Mouse (Mus musculus): Measurements from ENCODE around the gene Flrt1. TPM values are rescaled to one million over a fixed set of nuclear protein-coding genes. Genes with fewer than 3 reads are reported as not detected.

Flrt1 gene
- polyA plus RNA-seq, 1 experiment, result not detected

DNA sequence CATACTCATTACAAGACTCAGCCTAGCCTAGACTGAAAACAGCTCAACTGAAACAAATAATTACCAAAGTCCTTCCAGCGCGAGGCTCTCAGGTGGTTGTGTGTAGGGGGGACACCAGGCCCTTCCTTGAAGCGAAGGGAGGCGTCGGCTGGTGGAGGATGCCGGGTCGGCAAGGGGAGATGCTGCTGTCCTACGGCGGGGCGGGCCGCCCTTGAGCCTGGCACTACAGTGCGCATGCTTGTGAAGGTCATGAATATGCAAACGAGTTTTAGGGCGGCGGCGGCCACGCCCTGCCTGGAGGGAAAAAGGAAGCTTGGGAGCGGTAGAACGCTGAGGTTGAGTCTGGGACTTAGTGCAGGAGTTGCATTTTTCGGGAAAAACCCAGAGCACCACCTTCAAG is 38.3 kb upstream of the Flrt1 start:
- TF ChIP-seq CTCF (IDR thresholded peaks at IDR 0.05; ENCODE audit: low read depth, low read length) (no peak), POLR2A (IDR thresholded peaks at IDR 0.05; ENCODE audit: borderline replicate concordance, low read depth, low read length) (no peak)
- Histone ChIP-seq H3K4me3 (ENCODE audit: insufficient read depth, low read length) (peak overlapping the region; percentile 46), H3K4me1 (ENCODE audit: control insufficient read depth, insufficient read depth, low read length) (peaks cover 7% of the 10 kb centered on the region), H3K27ac (ENCODE audit: insufficient read depth, low read depth, low read length) (no peak overlapping the region)

DNA sequence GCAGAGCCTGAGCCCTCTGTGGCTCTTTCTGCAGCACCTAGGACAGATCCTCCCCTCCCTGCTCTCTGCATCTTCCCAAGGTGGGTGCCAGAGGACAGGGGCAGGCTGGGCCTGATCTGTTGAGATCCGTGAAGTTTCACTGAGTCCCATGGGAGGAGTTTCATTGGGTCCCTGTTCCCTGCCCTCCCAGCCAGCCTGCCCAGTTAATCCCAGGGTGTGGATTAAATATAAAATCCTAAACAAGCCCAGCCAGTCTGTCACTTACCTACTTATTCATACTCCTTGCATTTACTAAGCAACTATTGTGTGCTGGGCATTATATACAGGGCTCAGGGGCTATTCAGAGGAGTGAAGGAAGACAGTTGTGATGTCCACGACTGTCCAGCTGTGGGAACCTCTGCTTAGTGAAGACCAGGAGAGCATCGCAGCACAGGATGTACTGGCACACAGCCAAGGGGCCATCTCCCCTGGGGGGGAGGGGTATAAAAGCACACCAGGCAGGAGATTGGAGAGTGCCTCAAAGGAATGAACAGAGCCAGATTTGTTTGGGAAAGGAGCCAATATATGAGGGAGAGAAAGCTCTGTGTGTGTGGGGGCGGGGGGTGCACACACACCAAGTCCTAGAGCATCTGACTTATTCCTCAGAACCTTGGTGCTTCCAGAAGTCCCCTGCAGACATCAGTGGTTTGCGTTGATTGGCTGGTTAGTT is 36.8 kb upstream of the Flrt1 start:
- H3K27ac ChIP-seq (ENCODE audit: insufficient read depth, low read depth, low read length), result no peak overlapping the region
- H3K4me3 ChIP-seq (ENCODE audit: insufficient read depth, low read length), result no peak overlapping the region
- TF ChIP-seq POLR2A (IDR thresholded peaks at IDR 0.05; ENCODE audit: borderline replicate concordance, low read depth, low read length) (no peak), CTCF (IDR thresholded peaks at IDR 0.05; ENCODE audit: low read depth, low read length) (no peak)
- peaks cover 7% of the 10 kb centered on the region for H3K4me1 ChIP-seq (ENCODE audit: control insufficient read depth, insufficient read depth, low read length)

DNA sequence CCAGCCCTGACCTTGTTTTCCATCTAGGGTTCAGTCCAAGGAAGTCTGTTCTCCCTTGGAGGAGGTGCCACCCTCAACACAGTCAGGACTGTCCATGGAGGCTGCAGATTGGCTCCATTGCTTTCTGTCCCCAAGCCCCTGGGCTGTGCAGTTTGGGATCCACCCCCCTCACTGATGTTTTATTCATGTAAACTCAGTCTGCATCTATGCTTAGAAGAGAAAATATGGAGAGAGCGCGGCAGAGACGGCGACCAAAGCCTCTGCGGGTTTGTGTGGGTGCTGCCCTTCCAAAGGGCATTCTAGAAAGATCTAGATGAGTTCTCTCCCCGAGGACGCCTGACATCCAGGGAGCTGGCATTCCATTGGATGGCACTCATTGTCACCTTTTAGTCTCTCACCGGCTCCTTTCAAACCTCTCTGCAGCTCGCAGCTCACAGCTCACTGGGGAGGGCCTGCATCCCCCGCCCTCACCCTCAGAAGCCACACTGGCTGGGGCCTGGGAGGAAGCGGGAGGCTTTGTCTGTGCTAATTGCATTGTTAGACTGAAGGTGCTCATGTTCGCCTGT is 35.4 kb upstream of the Flrt1 start:
- no peak overlapping the region for H3K27ac ChIP-seq (ENCODE audit: insufficient read depth, low read depth, low read length)
- no peak for TF ChIP-seq POLR2A (IDR thresholded peaks at IDR 0.05; ENCODE audit: borderline replicate concordance, low read depth, low read length)
- TF ChIP-seq CTCF (IDR thresholded peaks at IDR 0.05; ENCODE audit: low read depth, low read length), result no peak
- no peak overlapping the region for H3K4me3 ChIP-seq (ENCODE audit: insufficient read depth, low read length)
- peaks cover 7% of the 10 kb centered on the region for H3K4me1 ChIP-seq (ENCODE audit: control insufficient read depth, insufficient read depth, low read length)

DNA sequence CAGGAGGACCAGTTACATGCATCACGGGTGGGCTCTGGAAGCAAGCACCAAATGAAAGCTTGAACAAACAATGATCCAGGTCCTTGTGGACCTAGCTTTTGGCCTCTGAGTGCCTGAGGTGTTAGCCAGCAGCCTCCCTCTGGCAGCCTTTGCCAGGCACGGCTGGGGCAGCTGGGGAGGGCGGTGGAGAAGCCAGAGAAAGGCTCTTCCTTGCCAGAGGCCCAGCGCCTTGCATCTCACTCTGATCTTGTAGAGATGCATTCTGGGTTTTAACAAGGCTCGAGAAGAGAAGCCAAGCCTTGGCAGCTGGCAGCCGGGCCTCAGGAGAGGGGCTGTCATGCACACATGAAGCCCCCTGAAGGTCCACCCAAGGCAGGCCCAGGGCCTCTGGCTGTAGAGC is 34.8 kb upstream of the Flrt1 start:
- Histone ChIP-seq H3K4me1 (ENCODE audit: control insufficient read depth, insufficient read depth, low read length) (peaks cover 7% of the 10 kb centered on the region), H3K27ac (ENCODE audit: insufficient read depth, low read depth, low read length) (no peak overlapping the region), H3K4me3 (ENCODE audit: insufficient read depth, low read length) (no peak overlapping the region)
- TF ChIP-seq CTCF (IDR thresholded peaks at IDR 0.05; ENCODE audit: low read depth, low read length), result no peak

DNA sequence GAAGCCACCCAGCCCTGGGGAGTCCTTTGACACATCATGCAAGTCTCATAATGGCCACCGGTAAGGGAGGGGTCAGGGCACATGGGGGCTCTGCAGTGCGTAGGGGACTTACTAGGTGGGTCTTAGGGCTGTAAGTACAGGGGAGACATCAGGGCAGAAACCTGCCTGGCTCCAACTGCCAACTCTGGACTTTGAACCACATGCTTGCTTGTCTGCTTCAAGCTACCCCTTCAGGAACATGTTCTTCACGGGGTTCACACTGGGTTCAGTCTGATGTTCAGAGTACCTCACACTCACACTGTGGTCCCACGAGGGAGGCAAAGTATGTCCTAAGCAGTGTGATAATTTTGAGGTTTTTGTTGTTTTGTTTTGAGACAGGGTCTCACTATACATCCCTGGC is 33.8 kb upstream of the Flrt1 start:
- TF ChIP-seq POLR2A (IDR thresholded peaks at IDR 0.05; ENCODE audit: borderline replicate concordance, low read depth, low read length) (no peak), CTCF (IDR thresholded peaks at IDR 0.05; ENCODE audit: low read depth, low read length) (no peak)

DNA sequence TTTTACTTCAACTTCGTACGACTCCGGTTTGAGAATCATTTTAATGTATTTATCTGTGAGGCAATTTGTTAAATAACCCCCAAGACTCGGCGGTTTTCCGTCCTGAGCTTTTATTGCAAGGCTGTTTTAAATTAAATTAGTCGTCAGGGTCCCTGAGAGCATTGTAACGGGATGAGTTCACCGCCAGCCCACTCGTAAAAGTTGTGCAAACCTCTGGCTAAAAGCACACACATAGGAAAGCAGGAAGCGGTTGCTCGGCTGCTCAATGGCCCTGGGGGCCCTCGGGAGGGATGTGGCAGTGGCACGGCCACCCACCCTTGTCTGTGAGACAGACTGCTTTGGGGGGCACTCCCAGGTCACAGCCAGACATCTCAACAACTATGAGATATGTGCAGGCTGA is 32.8 kb upstream of the Flrt1 start:
- TF ChIP-seq POLR2A (IDR thresholded peaks at IDR 0.05; ENCODE audit: borderline replicate concordance, low read depth, low read length), result no peak
- no peak for TF ChIP-seq CTCF (IDR thresholded peaks at IDR 0.05; ENCODE audit: low read depth, low read length)

More for the DNA sequence above, 33.8 kb upstream of the Flrt1 start:
- Histone ChIP-seq H3K4me3 (ENCODE audit: insufficient read depth, low read length) (no peak overlapping the region), H3K4me1 (ENCODE audit: control insufficient read depth, insufficient read depth, low read length) (peaks cover 7% of the 10 kb centered on the region), H3K27ac (ENCODE audit: insufficient read depth, low read depth, low read length) (no peak overlapping the region)

DNA sequence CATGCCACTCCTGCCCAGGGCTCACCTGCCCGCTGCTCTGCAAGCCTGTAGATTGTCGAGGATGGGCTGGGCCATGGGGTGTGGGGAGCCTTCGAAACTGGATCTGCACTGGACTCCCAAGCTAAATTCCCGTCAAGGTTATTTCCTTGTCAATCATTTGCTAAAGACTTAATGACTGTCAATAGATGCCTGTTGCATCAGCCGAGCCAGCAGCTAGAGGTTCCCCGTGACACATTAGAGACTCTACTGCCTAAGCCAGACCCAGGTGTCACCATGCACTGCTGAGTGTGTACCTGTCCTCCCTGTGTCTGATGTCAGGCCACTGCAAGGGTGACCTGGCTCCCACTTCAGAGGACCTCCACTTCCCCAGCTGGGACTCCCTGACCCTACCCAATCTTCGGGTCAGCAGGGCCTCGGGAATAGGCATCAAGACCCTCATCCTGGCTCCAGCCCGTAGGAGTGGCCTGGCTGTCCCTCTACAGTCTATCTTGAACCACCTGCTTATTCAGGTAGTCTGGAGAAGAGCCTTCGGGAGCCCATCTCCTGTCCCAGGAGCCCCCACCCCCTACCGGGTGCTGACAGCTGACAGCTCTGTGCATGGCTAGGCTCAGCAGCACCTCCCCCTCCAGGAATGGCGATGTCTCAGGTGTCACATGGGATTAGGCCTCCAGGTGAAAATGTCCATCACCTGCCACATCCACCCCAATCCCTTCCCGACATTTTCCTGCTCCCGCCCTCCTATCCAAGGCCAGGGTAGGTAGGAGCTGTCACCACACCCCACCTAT is 31.4 kb upstream of the Flrt1 start:
- Histone ChIP-seq H3K4me1 (ENCODE audit: control insufficient read depth, insufficient read depth, low read length) (no peaks in the 10 kb centered on the region), H3K4me3 (ENCODE audit: insufficient read depth, low read length) (no peak overlapping the region), H3K27ac (ENCODE audit: insufficient read depth, low read depth, low read length) (no peak overlapping the region)
- TF ChIP-seq POLR2A (IDR thresholded peaks at IDR 0.05; ENCODE audit: borderline replicate concordance, low read depth, low read length), result no peak

More for the DNA sequence above, 32.8 kb upstream of the Flrt1 start:
- Histone ChIP-seq H3K27ac (ENCODE audit: insufficient read depth, low read depth, low read length) (no peak overlapping the region), H3K4me1 (ENCODE audit: control insufficient read depth, insufficient read depth, low read length) (no peaks in the 10 kb centered on the region), H3K4me3 (ENCODE audit: insufficient read depth, low read length) (no peak overlapping the region)

DNA sequence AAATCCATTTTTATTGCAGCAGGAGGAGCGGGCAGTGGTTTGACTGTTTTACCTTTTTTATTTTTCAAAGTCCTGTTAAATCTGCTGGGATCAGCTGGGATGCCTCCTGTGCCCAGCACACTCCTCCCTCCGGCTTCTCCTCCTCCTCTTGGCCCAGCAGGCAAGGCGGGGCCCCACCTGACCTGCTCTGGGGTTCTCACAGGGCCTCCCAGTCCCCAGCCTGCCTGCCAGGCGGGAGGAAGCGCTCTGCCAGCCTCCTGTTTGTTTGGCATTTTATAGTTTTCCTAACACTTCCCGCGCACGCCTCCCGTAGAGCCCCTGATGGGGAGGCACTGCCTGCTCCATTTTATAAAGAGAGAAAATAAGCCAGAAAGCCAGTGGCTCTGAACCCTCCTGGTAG is 30.5 kb upstream of the Flrt1 start:
- Histone ChIP-seq H3K4me3 (ENCODE audit: insufficient read depth, low read length) (no peak overlapping the region), H3K27ac (ENCODE audit: insufficient read depth, low read depth, low read length) (no peak overlapping the region), H3K4me1 (ENCODE audit: control insufficient read depth, insufficient read depth, low read length) (no peaks in the 10 kb centered on the region)
- TF ChIP-seq POLR2A (IDR thresholded peaks at IDR 0.05; ENCODE audit: borderline replicate concordance, low read depth, low read length) (no peak), CTCF (IDR thresholded peaks at IDR 0.05; ENCODE audit: low read depth, low read length) (no peak)

DNA sequence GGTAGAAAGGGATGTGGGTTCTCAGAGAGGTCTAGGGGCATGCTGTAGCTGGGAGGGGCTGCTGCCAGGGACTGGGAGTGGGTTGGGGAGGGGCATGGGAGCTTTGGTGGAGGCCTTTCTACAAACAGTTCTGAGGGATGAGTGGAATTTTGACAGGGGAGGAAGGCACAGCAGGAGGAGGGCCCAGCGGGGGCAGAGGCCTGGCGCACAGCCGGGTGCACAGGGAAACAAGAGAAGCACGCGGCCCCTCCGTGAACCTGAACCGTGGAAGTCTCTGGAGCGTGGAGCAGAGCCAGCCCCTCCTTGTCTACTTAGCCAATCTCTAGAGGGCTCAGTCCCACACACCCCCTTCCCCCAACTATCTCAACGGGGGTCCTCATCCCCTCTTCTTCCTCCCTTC is 30.0 kb upstream of the Flrt1 start:
- TF ChIP-seq POLR2A (IDR thresholded peaks at IDR 0.05; ENCODE audit: borderline replicate concordance, low read depth, low read length) (no peak), CTCF (IDR thresholded peaks at IDR 0.05; ENCODE audit: low read depth, low read length) (no peak)
- Histone ChIP-seq H3K4me1 (ENCODE audit: control insufficient read depth, insufficient read depth, low read length) (peaks cover under 1% of the 10 kb centered on the region; the same call in 1 of the 2 replicates), H3K4me3 (ENCODE audit: insufficient read depth, low read length) (no peak overlapping the region), H3K27ac (ENCODE audit: insufficient read depth, low read depth, low read length) (no peak overlapping the region)

DNA sequence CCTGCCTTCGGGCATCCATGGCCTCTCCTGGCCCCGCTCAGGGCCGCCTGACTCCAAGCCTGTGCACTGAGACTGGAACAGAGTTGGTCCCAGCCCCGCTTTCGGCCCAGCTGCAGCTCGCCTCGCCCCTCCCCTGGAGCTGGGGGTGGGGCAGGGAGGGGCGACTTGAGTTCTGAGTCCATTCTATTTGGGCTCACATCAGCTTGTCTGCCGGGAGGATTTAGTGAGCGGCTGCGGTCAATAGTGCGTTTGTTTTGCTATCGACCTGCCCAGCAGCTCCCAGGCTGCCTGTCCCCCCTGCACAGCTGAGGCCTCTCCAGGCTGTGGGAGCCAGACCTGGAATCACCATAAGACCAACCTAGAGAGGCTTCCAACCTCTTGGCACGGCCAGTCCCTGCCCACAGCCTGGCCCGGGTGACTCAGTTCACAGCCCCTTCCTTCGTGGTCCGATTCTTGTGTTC is 29.1 kb upstream of the Flrt1 start:
- H3K27ac ChIP-seq (ENCODE audit: insufficient read depth, low read depth, low read length), result no peak overlapping the region
- no peak for TF ChIP-seq POLR2A (IDR thresholded peaks at IDR 0.05; ENCODE audit: borderline replicate concordance, low read depth, low read length)
- TF ChIP-seq CTCF (IDR thresholded peaks at IDR 0.05; ENCODE audit: low read depth, low read length), result no peak
- H3K4me1 ChIP-seq (ENCODE audit: control insufficient read depth, insufficient read depth, low read length), result peaks cover 4% of the 10 kb centered on the region; the same call in 1 of the 2 replicates
- no peak overlapping the region for H3K4me3 ChIP-seq (ENCODE audit: insufficient read depth, low read length)

Measured in bone marrow macrophage, adult 2 months (primary cell).